Mouse (Mus musculus): Measurements from ENCODE around the gene Pilra. TPM values are rescaled to one million over a fixed set of nuclear protein-coding genes. Genes with fewer than 3 reads are reported as not detected.
"Not testable (repeated sequence)": the region's sequence is repeated elsewhere in the genome, so short reads cannot be mapped to it uniquely, and the experiment has no call there.

Pilra gene
- polyA plus RNA-seq (2014; fragmentation: Nextera tagmentation; extraction: Ambion mirVana): 1.4 and 1.9 TPM in 2 replicates

DNA sequence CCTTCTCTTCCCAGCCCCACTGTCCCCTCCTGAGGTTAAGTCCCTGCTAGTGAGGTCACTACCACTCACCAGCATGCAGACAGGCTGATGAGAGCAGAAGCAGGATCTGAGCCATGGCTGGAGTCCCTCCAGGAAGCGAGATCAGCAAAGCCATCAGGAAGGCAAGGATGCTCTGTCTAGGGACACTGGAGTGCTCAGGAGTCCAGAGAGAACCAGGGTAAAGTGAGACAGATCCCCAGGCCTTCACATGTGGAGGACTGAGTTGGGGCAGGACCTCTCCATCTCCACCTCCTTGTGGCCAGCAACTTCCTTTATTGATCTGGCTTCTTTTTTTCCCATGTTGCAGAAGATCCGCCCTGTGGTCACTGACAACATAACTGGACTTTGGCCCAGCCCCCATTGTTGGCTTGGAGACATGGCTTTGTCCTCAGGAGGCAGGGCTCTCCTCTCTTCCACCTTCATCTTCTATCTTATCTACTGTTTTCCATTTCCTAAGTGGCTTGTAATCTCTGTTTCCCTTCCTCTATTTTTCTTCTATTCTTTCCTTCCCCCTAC, at the start of gene Pilra:
Gene Pilra, minus strand, starts transcription at position 316 of the 555 bp plus-strand sequence.
- not testable (repeated sequence) for H3K4me1 ChIP-seq (ENCODE audit: control insufficient read depth, insufficient read depth, low read length); H3K9ac ChIP-seq (replicated peaks; ENCODE audit: low read depth, low read length); H3K27ac ChIP-seq (ENCODE audit: low read length); H3K36me3 ChIP-seq (ENCODE audit: control insufficient read depth, insufficient read depth, low read length); H3K4me3 ChIP-seq (ENCODE audit: low read depth, low read length); H3K9me3 ChIP-seq (ENCODE audit: control insufficient read depth, low read depth, low read length); H3K4me2 ChIP-seq (replicated peaks; ENCODE audit: low read depth, low read length); H3K27me3 ChIP-seq (ENCODE audit: control insufficient read depth, insufficient read depth, low read length); ATAC-seq (ENCODE audit: insufficient number of reproducible peaks, insufficient read depth, low FRiP score, low read depth)
- 51% methylated on average over 2 of the region's 2 CpGs for WGBS

DNA sequence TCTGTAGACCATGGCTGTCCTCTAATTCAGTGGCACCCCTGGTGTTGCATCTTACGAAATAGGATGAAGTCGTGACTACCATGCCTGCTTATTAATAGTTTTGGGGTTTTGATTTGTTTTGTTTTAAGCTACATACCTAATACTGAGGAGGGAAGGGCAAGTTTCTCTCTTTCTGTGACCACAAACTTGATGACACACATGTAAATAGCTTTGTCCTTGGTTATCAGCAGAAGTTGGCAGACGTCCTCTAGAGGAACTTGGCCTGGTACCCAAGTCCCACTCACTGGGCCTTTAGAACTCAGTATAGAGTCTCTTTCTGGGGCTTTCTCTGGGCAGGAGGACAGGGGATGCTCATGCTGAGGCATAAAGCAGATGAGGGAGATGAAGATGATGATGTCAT, 47.3 kb upstream of the Pilra start:
- ATAC-seq (ENCODE audit: insufficient number of reproducible peaks, insufficient read depth, low FRiP score, low read depth): no peak

DNA sequence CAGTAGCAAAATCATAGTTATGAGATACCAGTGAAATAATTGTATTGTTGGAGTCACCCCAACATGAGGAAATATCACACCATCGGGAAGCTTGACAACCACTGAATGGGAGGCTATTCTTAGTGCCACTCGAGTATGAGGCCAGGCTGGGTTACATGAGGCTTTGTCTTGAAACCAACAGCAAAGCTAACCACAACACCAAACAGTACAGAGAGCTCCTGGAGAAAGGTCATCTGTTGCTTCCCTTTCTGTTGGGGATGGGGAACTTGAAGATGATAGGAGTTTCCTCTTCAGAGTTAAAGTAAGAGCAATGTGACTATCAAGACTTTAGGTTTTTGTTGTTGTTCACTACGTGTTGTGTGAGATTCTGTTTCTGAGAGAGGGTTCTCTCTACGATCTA, 46.8 kb upstream of the Pilra start:
- no peak overlapping the region for H3K4me2 ChIP-seq (replicated peaks; ENCODE audit: low read depth, low read length)
- no peaks in the 10 kb centered on the region for H3K9me3 ChIP-seq (ENCODE audit: control insufficient read depth, low read depth, low read length)
- H3K27me3 ChIP-seq (ENCODE audit: control insufficient read depth, insufficient read depth, low read length): no peaks in the 10 kb centered on the region
- no peak overlapping the region for H3K27ac ChIP-seq (ENCODE audit: low read length)
- no peaks in the 10 kb centered on the region for H3K4me1 ChIP-seq (ENCODE audit: control insufficient read depth, insufficient read depth, low read length)
- no peaks in the 10 kb centered on the region for H3K36me3 ChIP-seq (ENCODE audit: control insufficient read depth, insufficient read depth, low read length)
- no peak for ATAC-seq (ENCODE audit: insufficient number of reproducible peaks, insufficient read depth, low FRiP score, low read depth)
- WGBS: 80% methylated on average over 4 of the region's 4 CpGs
- no peak overlapping the region for H3K4me3 ChIP-seq (ENCODE audit: low read depth, low read length)
- H3K9ac ChIP-seq (replicated peaks; ENCODE audit: low read depth, low read length): no peak overlapping the region

More for the DNA sequence above, 47.3 kb upstream of the Pilra start:
- Histone ChIP-seq H3K27me3 (ENCODE audit: control insufficient read depth, insufficient read depth, low read length) (no peaks in the 10 kb centered on the region), H3K36me3 (ENCODE audit: control insufficient read depth, insufficient read depth, low read length) (no peaks in the 10 kb centered on the region), H3K27ac (ENCODE audit: low read length) (no peak overlapping the region), H3K4me3 (ENCODE audit: low read depth, low read length) (no peak overlapping the region), H3K4me1 (ENCODE audit: control insufficient read depth, insufficient read depth, low read length) (no peaks in the 10 kb centered on the region), H3K9ac (replicated peaks; ENCODE audit: low read depth, low read length) (no peak overlapping the region), H3K9me3 (ENCODE audit: control insufficient read depth, low read depth, low read length) (no peaks in the 10 kb centered on the region), H3K4me2 (replicated peaks; ENCODE audit: low read depth, low read length) (no peak overlapping the region)
- 77% methylated on average over 3 of the region's 3 CpGs for WGBS

DNA sequence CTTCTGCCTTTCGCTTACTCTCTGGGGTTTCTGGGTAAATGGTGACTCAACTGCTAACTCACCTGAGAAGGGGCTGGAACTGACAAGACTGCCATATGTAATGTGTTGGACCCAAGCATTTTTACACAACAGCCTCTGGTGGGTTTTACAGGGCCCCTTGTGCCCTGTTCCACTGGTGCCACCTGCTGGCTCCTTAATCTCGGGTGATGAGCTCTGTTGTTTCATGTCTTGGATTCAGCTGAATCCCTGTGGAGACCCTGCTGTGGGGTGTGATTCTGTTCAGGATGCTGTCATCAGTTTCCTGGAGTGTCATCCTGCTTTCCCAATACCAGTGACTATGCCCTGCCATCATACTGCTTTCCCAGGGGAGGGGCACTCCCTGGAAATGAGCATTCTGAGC, 41.8 kb upstream of the Pilra start:
- no peak overlapping the region for H3K27ac ChIP-seq (ENCODE audit: low read length)
- no peak overlapping the region for H3K4me3 ChIP-seq (ENCODE audit: low read depth, low read length)
- WGBS: 39% methylated on average over 2 of the region's 2 CpGs
- no peaks in the 10 kb centered on the region for H3K27me3 ChIP-seq (ENCODE audit: control insufficient read depth, insufficient read depth, low read length)
- no peaks in the 10 kb centered on the region for H3K4me1 ChIP-seq (ENCODE audit: control insufficient read depth, insufficient read depth, low read length)
- H3K4me2 ChIP-seq (replicated peaks; ENCODE audit: low read depth, low read length): no peak overlapping the region
- no peaks in the 10 kb centered on the region for H3K36me3 ChIP-seq (ENCODE audit: control insufficient read depth, insufficient read depth, low read length)
- no peaks in the 10 kb centered on the region for H3K9me3 ChIP-seq (ENCODE audit: control insufficient read depth, low read depth, low read length)
- no peak overlapping the region for H3K9ac ChIP-seq (replicated peaks; ENCODE audit: low read depth, low read length)
- ATAC-seq (ENCODE audit: insufficient number of reproducible peaks, insufficient read depth, low FRiP score, low read depth): no peak

DNA sequence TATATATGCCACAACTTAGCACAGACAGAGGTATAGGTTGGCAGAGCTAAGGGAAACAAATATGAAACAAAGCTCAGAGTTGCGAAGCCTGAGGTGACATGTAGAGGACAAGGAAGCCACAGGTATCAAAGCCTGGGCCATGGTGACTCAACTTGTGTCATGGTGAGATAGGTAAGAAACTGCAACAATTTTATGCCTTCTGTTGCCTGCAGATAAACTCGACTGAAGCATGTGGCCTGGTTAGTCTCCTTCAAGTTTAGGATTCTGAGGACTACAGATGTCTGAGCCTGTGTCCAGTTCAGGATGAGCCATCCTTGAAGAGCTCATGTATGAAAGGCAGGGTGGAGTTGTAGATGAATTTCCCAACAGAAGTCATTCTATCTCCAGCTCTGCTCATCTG, 39.0 kb upstream of the Pilra start:
- H3K4me2 ChIP-seq (replicated peaks; ENCODE audit: low read depth, low read length): no peak overlapping the region
- H3K36me3 ChIP-seq (ENCODE audit: control insufficient read depth, insufficient read depth, low read length): no peaks in the 10 kb centered on the region
- H3K27me3 ChIP-seq (ENCODE audit: control insufficient read depth, insufficient read depth, low read length): no peaks in the 10 kb centered on the region
- 82% methylated on average over 2 of the region's 2 CpGs for WGBS
- no peak overlapping the region for H3K4me3 ChIP-seq (ENCODE audit: low read depth, low read length)
- no peak overlapping the region for H3K9ac ChIP-seq (replicated peaks; ENCODE audit: low read depth, low read length)
- no peak overlapping the region for H3K27ac ChIP-seq (ENCODE audit: low read length)
- H3K4me1 ChIP-seq (ENCODE audit: control insufficient read depth, insufficient read depth, low read length): no peaks in the 10 kb centered on the region
- H3K9me3 ChIP-seq (ENCODE audit: control insufficient read depth, low read depth, low read length): no peaks in the 10 kb centered on the region
- ATAC-seq (ENCODE audit: insufficient number of reproducible peaks, insufficient read depth, low FRiP score, low read depth): no peak

DNA sequence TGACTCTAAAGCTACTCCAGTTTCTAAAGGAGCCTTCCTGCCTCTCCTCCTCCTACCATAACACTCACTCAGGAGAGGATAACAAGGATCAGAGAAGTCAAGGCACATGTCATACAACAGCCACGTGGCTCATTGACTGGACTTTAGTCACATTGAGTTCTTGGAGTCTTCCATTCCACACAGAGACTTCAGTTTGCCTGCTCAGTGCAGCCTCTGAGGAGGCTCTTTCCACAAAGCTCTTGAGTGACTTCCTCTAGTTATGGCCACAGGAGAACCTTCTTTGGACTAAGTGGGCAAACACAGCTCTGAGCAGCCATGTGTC, 36.3 kb upstream of the Pilra start:
- WGBS: 44% methylated on average over 1 of the region's 1 CpGs
- not testable (repeated sequence) for H3K9ac ChIP-seq (replicated peaks; ENCODE audit: low read depth, low read length); H3K4me2 ChIP-seq (replicated peaks; ENCODE audit: low read depth, low read length); H3K9me3 ChIP-seq (ENCODE audit: control insufficient read depth, low read depth, low read length); H3K36me3 ChIP-seq (ENCODE audit: control insufficient read depth, insufficient read depth, low read length); H3K4me1 ChIP-seq (ENCODE audit: control insufficient read depth, insufficient read depth, low read length); H3K4me3 ChIP-seq (ENCODE audit: low read depth, low read length); H3K27me3 ChIP-seq (ENCODE audit: control insufficient read depth, insufficient read depth, low read length); ATAC-seq (ENCODE audit: insufficient number of reproducible peaks, insufficient read depth, low FRiP score, low read depth); H3K27ac ChIP-seq (ENCODE audit: low read length)

DNA sequence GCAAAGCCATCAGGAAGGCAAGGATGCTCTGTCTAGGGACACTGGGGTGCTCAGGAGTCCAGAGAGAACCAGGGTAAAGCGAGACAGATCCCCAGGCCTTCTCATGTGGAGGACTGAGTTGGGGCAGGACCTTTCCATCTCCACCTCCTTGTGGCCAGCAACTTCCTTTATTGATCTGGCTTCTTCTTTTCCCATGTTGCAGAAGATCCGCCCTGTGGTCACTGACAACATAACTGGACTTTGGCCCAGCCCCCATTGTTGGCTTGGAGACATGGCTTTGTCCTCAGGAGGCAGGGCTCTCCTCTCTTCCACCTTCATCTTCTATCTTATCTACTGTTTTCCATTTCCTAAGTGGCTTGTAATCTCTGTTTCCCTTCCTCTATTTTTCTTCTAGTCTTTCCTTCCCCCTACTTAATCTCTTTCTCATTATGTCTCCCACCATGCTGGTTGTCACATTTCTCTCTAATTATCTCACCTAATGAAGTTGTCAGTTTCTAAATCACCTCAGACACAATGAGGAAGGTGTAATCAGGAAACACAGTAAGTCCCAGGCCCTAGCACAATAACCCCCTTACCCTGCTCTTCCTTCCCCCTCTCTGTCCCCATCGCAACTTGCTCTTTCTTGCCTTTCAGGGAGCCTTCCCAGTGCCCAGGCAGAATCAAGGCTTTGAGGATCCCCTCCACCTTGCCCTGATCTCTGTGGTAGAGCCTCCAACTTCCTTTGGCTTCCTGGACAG, 35.7 kb upstream of the Pilra start, which contains the start of gene Pilrb2:
Gene Pilrb2, minus strand, starts transcription at position 172 of the 737 bp plus-strand sequence.
- WGBS: 60% methylated on average over 3 of the region's 3 CpGs
- not testable (repeated sequence) for H3K27ac ChIP-seq (ENCODE audit: low read length); ATAC-seq (ENCODE audit: insufficient number of reproducible peaks, insufficient read depth, low FRiP score, low read depth); H3K9ac ChIP-seq (replicated peaks; ENCODE audit: low read depth, low read length); H3K4me1 ChIP-seq (ENCODE audit: control insufficient read depth, insufficient read depth, low read length); H3K4me3 ChIP-seq (ENCODE audit: low read depth, low read length); H3K36me3 ChIP-seq (ENCODE audit: control insufficient read depth, insufficient read depth, low read length); H3K27me3 ChIP-seq (ENCODE audit: control insufficient read depth, insufficient read depth, low read length); H3K4me2 ChIP-seq (replicated peaks; ENCODE audit: low read depth, low read length); H3K9me3 ChIP-seq (ENCODE audit: control insufficient read depth, low read depth, low read length)

DNA sequence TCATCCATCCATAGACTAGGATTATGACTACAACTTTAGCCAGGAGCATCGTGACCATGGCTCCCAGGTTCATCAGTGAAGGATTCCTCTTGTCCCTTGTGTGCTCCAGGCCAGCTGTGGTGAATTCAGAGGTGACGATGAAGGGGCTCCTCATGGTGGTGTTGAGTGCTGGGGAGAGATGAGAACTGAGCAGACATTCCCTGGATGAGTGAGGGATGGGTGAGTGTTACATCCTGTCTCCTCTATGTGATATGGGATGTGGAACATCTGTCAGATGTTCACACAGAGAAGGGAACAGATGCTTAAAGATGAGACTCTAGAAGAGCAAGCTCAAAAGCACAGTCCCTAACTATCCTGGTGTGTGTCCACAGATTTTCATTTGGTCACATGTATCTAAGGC, 32.5 kb upstream of the Pilra start:
- not testable (repeated sequence) for ATAC-seq (ENCODE audit: insufficient number of reproducible peaks, insufficient read depth, low FRiP score, low read depth); H3K9ac ChIP-seq (replicated peaks; ENCODE audit: low read depth, low read length); H3K9me3 ChIP-seq (ENCODE audit: control insufficient read depth, low read depth, low read length); H3K4me1 ChIP-seq (ENCODE audit: control insufficient read depth, insufficient read depth, low read length); H3K4me2 ChIP-seq (replicated peaks; ENCODE audit: low read depth, low read length); H3K36me3 ChIP-seq (ENCODE audit: control insufficient read depth, insufficient read depth, low read length); H3K27ac ChIP-seq (ENCODE audit: low read length); H3K27me3 ChIP-seq (ENCODE audit: control insufficient read depth, insufficient read depth, low read length); H3K4me3 ChIP-seq (ENCODE audit: low read depth, low read length)
- 71% methylated on average over 2 of the region's 2 CpGs for WGBS

DNA sequence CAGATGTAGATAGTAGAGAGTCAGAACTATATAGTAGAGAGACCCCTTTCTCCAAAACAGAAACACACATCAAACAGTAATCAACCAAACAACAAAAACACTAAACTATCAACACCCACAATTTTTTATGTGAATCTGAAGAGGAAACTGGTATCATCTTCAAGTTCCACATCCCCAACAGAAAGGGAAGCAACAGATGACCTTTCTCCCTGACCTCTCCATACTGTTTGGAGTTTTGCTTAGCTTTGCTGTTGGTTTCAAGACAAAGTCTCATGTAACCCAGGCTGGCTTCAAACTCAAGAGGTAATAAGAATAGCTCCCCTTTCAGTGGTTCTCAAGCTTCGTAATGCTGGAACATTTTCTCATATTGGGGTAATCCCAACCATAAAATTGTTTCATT, 27.9 kb upstream of the Pilra start:
- not testable (repeated sequence) for H3K36me3 ChIP-seq (ENCODE audit: control insufficient read depth, insufficient read depth, low read length); H3K4me1 ChIP-seq (ENCODE audit: control insufficient read depth, insufficient read depth, low read length); H3K9me3 ChIP-seq (ENCODE audit: control insufficient read depth, low read depth, low read length); H3K4me3 ChIP-seq (ENCODE audit: low read depth, low read length); H3K27ac ChIP-seq (ENCODE audit: low read length); ATAC-seq (ENCODE audit: insufficient number of reproducible peaks, insufficient read depth, low FRiP score, low read depth); H3K4me2 ChIP-seq (replicated peaks; ENCODE audit: low read depth, low read length); H3K27me3 ChIP-seq (ENCODE audit: control insufficient read depth, insufficient read depth, low read length); H3K9ac ChIP-seq (replicated peaks; ENCODE audit: low read depth, low read length)
- 91% methylated on average over 1 of the region's 1 CpGs for WGBS
